Mouse (Mus musculus): ENCODE results near the gene Gbx2. TPM values are rescaled to one million over a fixed set of nuclear protein-coding genes. Genes with fewer than 3 reads are reported as not detected.

The Gbx2 gene
- polyA plus RNA-seq, 1 experiment from 2014 or later = 29.7 TPM

DNA sequence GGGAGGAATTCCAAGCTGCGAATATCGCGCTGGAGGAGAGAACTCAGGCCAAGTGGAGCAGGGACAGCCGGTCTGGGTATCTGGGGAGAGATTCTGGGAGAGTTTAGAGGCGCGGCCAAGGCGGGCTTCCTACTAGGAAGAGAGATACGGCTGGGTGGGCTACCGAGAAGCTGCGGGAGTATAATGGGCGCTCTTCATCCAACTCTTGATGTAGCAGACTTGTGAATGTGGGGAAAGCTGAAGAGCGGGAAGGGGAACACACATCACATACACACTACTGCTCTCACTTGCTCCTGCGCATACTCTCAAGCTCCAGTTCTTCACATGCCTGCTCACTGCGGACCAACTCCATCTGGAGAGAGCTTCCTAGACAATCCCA, 7.3 kb downstream of the Gbx2 start:
- no peak overlapping the region for H3K27ac ChIP-seq (replicated peaks)

DNA sequence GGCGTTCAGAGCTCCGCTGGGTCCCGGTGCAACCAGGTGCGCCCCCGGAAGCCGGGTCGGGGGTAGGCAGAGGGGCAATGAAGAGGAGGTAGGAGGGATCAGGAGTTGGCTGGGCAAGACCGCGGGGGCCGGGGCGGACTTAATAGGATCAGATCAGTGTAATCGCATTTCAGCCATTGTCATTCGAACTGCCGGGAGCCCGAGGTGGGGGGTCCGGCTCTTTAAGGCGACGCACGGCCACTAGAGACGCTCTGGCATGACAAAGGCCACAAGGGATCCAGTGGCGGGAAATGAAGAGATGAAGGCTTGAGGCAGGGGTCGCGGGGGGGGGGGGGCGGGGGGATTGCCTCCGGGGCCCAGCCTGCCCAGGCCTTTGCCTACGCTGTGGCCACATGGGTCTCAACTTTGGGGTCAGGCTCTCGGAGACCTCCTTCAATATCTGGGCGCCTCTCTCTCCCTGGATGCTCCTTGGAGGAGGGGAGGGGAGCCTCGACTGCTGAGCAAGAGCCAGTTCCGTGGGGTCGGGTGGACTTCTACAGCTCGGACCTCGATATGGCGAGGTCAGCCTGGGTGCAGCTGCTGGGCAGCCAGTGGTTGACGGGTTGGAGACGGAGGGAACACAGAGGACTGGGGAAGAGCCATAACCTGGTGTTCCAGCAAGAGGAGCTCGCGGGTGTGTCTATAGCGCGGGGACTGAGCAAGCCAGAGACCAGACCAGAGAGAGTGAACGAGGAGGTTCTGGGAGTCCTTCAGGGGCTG, 7.9 kb downstream of the Gbx2 start:
- Histone ChIP-seq H3K36me3 (no peaks in the 10 kb centered on the region), H3K9me3 (peaks cover 8% of the 10 kb centered on the region; the same call in 1 of the 2 replicates), H3K4me3 (peak overlapping the region; percentile 21; the same call in 1 of the 2 replicates), H3K4me2 (replicated peaks) (peak overlapping the region; percentile 43), H3K27me3 (peaks cover 100% of the 10 kb centered on the region), H3K4me1 (peaks cover 35% of the 10 kb centered on the region), H3K27ac (replicated peaks) (no peak overlapping the region), H3K9ac (replicated peaks) (no peak overlapping the region)
- peak; percentile 64 for ATAC-seq (ENCODE audit: low FRiP score, low read depth)
- under 1% methylated on average over 33 of the region's 41 CpGs for WGBS

More for the DNA sequence above, 7.3 kb downstream of the Gbx2 start:
- H3K4me1 ChIP-seq = peaks cover 38% of the 10 kb centered on the region
- H3K9ac ChIP-seq (replicated peaks) = no peak overlapping the region
- H3K36me3 ChIP-seq = no peaks in the 10 kb centered on the region
- H3K27me3 ChIP-seq = peaks cover 100% of the 10 kb centered on the region
- peak overlapping the region; percentile 43 for H3K4me2 ChIP-seq (replicated peaks)
- H3K9me3 ChIP-seq = peaks cover 6% of the 10 kb centered on the region; the same call in 1 of the 2 replicates
- 4% methylated on average over 14 of the region's 14 CpGs for WGBS
- no peak for ATAC-seq (ENCODE audit: low FRiP score, low read depth)
- H3K4me3 ChIP-seq = peak overlapping the region; percentile 21; the same call in 1 of the 2 replicates

DNA sequence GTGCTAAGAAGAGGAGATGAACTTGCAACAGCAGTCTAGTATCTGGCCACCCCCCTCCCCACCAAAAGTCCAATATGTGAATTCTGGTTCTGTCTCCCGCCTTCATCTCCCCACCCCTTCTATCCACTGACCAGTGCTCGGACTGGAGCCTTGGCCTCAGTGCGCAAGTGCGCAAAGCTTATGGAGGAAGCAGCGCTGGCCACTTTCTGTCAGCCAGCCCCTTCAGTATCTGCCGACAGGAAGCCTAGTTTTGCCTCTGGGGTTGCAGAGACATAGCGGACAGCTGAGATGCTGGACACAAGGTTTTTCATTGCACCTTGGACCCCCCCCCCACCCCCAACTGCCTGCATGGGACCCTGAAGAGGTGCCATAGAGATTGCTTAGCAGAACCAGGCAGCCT, 8.7 kb downstream of the Gbx2 start:
- H3K4me3 ChIP-seq = no peak overlapping the region
- WGBS = 2% methylated on average over 7 of the region's 7 CpGs
- H3K36me3 ChIP-seq = no peaks in the 10 kb centered on the region
- ATAC-seq (ENCODE audit: low FRiP score, low read depth) = no peak
- H3K4me2 ChIP-seq (replicated peaks) = peak overlapping the region; percentile 43; the same call in 1 of the 2 replicates
- no peak overlapping the region for H3K27ac ChIP-seq (replicated peaks)
- peaks cover 8% of the 10 kb centered on the region; the same call in 1 of the 2 replicates for H3K9me3 ChIP-seq
- peaks cover 32% of the 10 kb centered on the region for H3K4me1 ChIP-seq
- H3K9ac ChIP-seq (replicated peaks) = no peak overlapping the region
- peaks cover 100% of the 10 kb centered on the region for H3K27me3 ChIP-seq

DNA sequence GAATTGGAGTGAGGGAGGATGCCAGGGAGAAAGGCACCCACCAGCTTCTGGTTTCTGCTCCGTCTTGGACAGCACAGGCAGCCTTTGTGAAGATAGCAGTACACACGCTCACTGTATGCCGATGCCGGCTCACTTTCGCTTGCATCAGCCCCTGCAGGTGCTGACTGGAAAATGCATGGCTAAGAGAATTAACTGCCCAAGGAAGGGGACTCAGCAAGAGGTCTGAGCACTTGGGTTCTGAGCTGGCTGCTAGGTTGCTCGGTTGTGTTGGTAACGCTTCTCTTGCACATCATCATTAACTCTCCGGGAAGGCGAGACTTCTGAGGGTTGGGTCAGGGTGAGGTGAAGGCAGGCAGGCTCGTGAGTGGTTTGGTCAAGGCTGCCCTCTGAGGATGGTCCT, 9.2 kb downstream of the Gbx2 start:
- WGBS = 2% methylated on average over 10 of the region's 10 CpGs
- ATAC-seq (ENCODE audit: low FRiP score, low read depth) = no peak
- Histone ChIP-seq H3K4me2 (replicated peaks) (0 out of 2 replicates have a peak overlapping the region, but pooled peaks have one; percentile 43), H3K36me3 (no peaks in the 10 kb centered on the region), H3K9me3 (peaks cover 8% of the 10 kb centered on the region; the same call in 1 of the 2 replicates), H3K4me1 (peaks cover 27% of the 10 kb centered on the region), H3K27me3 (peaks cover 100% of the 10 kb centered on the region), H3K9ac (replicated peaks) (no peak overlapping the region), H3K27ac (replicated peaks) (no peak overlapping the region), H3K4me3 (no peak overlapping the region)

DNA sequence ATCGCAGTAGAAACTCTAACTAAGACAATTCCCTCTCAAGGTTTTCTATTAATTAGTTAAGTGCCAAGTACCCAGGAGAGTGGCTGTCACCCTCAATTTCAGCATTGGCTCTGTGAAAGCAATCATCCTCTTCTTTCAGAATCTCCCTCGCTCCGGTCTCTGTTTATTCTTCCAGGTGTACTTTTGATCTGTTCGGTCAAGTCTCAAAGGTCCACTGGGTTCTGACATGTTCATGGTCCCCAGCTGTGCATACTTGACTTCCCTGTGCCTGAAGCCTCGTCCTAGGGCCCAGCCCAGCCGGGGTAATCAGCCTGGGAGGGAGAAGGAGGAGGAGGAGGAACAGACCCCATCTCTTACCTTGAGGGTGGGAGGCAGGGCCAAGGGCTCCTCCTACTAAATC, 11.8 kb downstream of the Gbx2 start:
- WGBS = 77% methylated on average over 6 of the region's 6 CpGs
- no peak overlapping the region for H3K27ac ChIP-seq (replicated peaks)
- H3K9ac ChIP-seq (replicated peaks) = no peak overlapping the region
- H3K4me2 ChIP-seq (replicated peaks) = no peak overlapping the region
- ATAC-seq (ENCODE audit: low FRiP score, low read depth) = no peak
- H3K4me3 ChIP-seq = no peak overlapping the region
- H3K36me3 ChIP-seq = no peaks in the 10 kb centered on the region
- peaks cover 19% of the 10 kb centered on the region for H3K4me1 ChIP-seq
- peaks cover 91% of the 10 kb centered on the region for H3K27me3 ChIP-seq
- H3K9me3 ChIP-seq = peaks cover 8% of the 10 kb centered on the region; the same call in 1 of the 2 replicates

DNA sequence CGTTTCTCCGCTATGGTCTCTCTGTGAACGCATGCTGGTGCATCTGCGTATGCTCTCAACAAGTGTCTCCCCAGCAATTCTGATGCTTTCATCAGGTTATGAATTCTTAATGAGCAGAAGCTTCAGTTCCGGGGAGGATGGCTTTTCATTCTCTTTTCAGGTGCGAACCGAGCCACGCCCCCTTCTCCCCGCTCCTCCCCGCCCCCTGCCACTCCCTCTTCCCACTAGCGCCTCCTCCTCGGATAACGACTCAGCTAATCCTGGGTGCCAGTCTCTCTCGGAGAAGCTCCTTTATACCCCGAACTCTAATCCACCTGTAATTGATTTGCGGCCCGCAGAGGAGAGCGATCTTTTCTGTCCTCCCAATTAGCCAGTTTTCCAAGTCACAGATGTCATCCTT, 12.9 kb downstream of the Gbx2 start:
- Histone ChIP-seq H3K4me2 (replicated peaks) (no peak overlapping the region), H3K4me1 (peaks cover 12% of the 10 kb centered on the region), H3K9me3 (peaks cover 8% of the 10 kb centered on the region; the same call in 1 of the 2 replicates), H3K27ac (replicated peaks) (no peak overlapping the region), H3K27me3 (peaks cover 90% of the 10 kb centered on the region), H3K9ac (replicated peaks) (no peak overlapping the region), H3K36me3 (no peaks in the 10 kb centered on the region), H3K4me3 (no peak overlapping the region)
- no peak for ATAC-seq (ENCODE audit: low FRiP score, low read depth)
- WGBS = 14% methylated on average over 17 of the region's 18 CpGs

DNA sequence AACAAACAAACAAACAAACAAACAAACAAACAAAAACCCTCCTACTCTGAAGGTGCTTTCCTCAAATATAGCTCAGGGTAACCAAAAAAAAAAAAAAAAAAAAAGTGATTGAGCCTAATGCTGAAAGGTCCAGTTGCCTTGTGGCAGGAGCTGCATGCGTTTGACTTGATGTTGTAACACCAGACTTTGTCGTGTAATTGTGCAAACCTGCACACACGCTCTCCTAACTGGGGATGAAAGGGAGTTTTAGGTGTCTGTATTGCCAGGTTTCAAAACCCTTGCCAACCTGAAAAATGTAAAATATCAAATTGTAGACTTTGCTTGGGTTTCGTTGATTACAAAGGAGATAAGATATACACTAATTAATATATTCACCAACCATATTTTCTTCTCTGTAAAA, 17.4 kb downstream of the Gbx2 start:
- Histone ChIP-seq H3K4me3 (no peak overlapping the region), H3K9ac (replicated peaks) (no peak overlapping the region), H3K27ac (replicated peaks) (no peak overlapping the region), H3K36me3 (no peaks in the 10 kb centered on the region), H3K27me3 (peaks cover 77% of the 10 kb centered on the region), H3K4me2 (replicated peaks) (no peak overlapping the region), H3K9me3 (peaks cover 2% of the 10 kb centered on the region; the same call in 1 of the 2 replicates), H3K4me1 (no peaks in the 10 kb centered on the region)
- 72% methylated on average over 4 of the region's 4 CpGs for WGBS
- ATAC-seq (ENCODE audit: low FRiP score, low read depth) = no peak

DNA sequence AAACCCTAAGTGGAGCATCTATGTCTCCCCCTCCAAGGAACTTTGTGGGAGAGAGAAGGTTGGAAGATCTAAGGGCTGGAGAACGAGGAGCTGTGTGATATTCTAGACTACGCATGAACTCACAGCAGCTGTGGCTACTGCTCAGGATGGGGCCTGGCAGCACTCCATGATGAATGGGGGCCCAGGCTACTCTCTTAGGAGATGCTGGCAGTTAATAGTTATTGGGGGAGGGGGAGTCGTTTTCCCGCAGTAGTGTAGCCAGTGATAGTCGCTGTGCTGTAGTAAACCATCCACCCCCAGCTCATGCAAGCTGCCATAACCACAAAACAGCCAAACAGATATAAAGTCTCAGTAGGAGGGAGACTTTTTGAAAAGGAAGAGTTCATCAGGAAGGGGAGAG, 18.6 kb downstream of the Gbx2 start:
- H3K36me3 ChIP-seq = no peaks in the 10 kb centered on the region
- H3K27me3 ChIP-seq = peaks cover 65% of the 10 kb centered on the region
- ATAC-seq (ENCODE audit: low FRiP score, low read depth) = no peak
- H3K4me2 ChIP-seq (replicated peaks) = no peak overlapping the region
- no peak overlapping the region for H3K27ac ChIP-seq (replicated peaks)
- WGBS = 55% methylated on average over 5 of the region's 5 CpGs
- H3K4me3 ChIP-seq = no peak overlapping the region
- H3K9ac ChIP-seq (replicated peaks) = no peak overlapping the region
- no peaks in the 10 kb centered on the region for H3K9me3 ChIP-seq
- no peaks in the 10 kb centered on the region for H3K4me1 ChIP-seq

DNA sequence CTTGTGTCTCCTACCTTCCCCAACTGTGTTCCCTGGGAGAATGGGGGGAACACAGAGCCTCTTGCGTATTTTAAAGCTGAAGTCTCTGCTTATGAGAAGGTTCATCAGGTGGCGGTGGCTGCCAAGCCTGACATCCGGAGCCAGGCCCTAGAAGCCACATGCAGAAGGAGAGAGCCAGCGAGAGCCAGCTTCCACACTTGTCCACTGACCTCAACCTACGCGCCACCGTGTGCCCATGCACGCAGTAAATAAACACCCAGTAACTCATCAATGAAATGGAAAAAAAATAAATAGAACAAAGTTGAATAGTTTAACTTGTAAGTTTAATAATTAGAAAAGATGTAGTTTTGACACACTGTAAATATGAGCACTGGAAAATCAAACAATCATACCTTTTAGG, 21.2 kb downstream of the Gbx2 start:
- Histone ChIP-seq H3K9me3 (peaks cover 9% of the 10 kb centered on the region; the same call in 1 of the 2 replicates), H3K27me3 (peaks cover 44% of the 10 kb centered on the region), H3K4me2 (replicated peaks) (no peak overlapping the region), H3K9ac (replicated peaks) (no peak overlapping the region), H3K4me1 (no peaks in the 10 kb centered on the region), H3K36me3 (no peaks in the 10 kb centered on the region), H3K4me3 (no peak overlapping the region), H3K27ac (replicated peaks) (no peak overlapping the region)
- no peak for ATAC-seq (ENCODE audit: low FRiP score, low read depth)
- 90% methylated on average over 8 of the region's 8 CpGs for WGBS

DNA sequence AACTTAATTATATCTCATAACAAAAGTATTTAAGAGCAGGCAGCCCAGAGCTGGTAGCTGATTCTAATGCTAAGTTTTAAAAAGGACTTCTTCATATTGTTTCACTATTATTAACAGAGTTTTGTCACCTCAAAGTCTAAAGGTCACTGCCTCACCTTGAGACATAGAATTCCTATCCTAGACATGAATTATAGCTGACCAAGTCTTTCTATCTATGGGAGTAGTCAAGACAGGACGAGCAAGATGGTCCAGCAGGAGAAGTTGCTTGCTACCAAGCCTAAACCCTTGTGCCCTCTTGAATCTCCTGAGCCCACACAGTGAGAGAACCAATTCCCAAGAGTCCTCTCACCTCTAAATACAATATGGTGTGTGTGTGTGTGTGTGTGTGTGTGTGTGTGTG, 28.3 kb downstream of the Gbx2 start:
- H3K9ac ChIP-seq (replicated peaks) = no peak overlapping the region
- H3K9me3 ChIP-seq = peaks cover 9% of the 10 kb centered on the region; the same call in 1 of the 2 replicates
- H3K4me2 ChIP-seq (replicated peaks) = no peak overlapping the region
- no peak for ATAC-seq (ENCODE audit: low FRiP score, low read depth)
- no peak overlapping the region for H3K4me3 ChIP-seq
- H3K4me1 ChIP-seq = no peaks in the 10 kb centered on the region
- H3K27me3 ChIP-seq = peaks cover 16% of the 10 kb centered on the region; the same call in 1 of the 2 replicates
- no peak overlapping the region for H3K27ac ChIP-seq (replicated peaks)
- 88% methylated on average over 1 of the region's 1 CpGs for WGBS
- H3K36me3 ChIP-seq = no peaks in the 10 kb centered on the region

DNA sequence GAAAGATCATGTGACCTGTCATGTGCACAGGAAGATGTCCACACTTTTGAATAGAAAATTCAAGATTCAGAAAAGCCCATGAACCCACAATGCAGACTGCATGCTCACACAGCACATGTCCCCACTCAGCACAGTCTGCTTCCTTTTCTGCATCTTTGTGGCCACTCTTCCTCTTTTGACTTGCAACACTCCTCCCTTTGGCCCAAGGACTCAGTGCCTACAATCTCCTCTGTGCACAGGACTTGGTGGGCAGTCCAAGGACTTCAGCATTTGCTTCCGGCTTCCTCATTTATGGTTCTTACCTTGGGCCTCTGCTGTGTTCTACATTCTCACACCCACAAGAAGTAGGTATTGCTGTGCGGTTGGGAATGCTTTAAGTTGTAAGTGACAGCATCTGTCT, 28.7 kb downstream of the Gbx2 start:
- Histone ChIP-seq H3K4me1 (no peaks in the 10 kb centered on the region), H3K9ac (replicated peaks) (no peak overlapping the region), H3K36me3 (no peaks in the 10 kb centered on the region), H3K27ac (replicated peaks) (no peak overlapping the region), H3K4me2 (replicated peaks) (no peak overlapping the region), H3K4me3 (no peak overlapping the region), H3K9me3 (peaks cover 9% of the 10 kb centered on the region; the same call in 1 of the 2 replicates), H3K27me3 (peaks cover 16% of the 10 kb centered on the region; the same call in 1 of the 2 replicates)
- no peak for ATAC-seq (ENCODE audit: low FRiP score, low read depth)
- WGBS = 97% methylated on average over 2 of the region's 2 CpGs

DNA sequence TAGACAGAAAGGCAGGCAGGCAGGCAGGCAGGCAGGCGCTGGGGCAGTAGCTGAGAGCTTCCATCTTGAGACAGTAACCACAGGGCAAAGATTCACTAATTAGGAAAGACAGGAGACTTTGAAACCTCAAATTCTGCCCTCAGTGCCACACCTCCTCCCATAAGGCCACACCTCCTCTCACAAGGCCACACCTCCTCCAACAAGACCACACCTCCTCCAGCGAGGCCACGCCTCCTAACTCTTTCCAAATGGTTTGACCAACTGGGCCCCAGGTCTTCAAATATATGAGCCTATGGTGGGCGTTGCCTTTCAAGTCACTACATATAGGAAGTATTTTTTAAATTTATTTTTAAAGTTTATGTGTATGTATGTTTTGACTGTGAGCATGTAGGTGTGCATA, 29.6 kb downstream of the Gbx2 start:
- no peak overlapping the region for H3K4me2 ChIP-seq (replicated peaks)
- 0 out of 2 replicates have a peak, but pooled peaks cover 3% of the 10 kb centered on the region for H3K36me3 ChIP-seq
- no peak overlapping the region for H3K4me3 ChIP-seq
- 77% methylated on average over 4 of the region's 4 CpGs for WGBS
- no peaks in the 10 kb centered on the region for H3K4me1 ChIP-seq
- no peak overlapping the region for H3K27ac ChIP-seq (replicated peaks)
- peaks cover 19% of the 10 kb centered on the region; the same call in 1 of the 2 replicates for H3K27me3 ChIP-seq
- H3K9me3 ChIP-seq = peaks cover 4% of the 10 kb centered on the region; the same call in 1 of the 2 replicates
- no peak for ATAC-seq (ENCODE audit: low FRiP score, low read depth)
- H3K9ac ChIP-seq (replicated peaks) = no peak overlapping the region
